8 mouse cellular contexts compared by ENCODE assay signal in genomic region chr5:21055071-21055819, GRCm38 (mm10). TPM values are rescaled to one million over a fixed set of nuclear protein-coding genes. Genes with fewer than 3 reads are reported as not detected.
DNase-seq lines count a peak whose midpoint lies in the region; ATAC-seq lines count a peak whose summit lies in the region.

No protein-coding gene starts in this region.

- DNase-seq in MN1 (ENCODE audit: low spot score) = peak; percentile 68
- peak; percentile 62 for DNase-seq in brain, adult 2 months (ENCODE audit: low read depth, low spot score)
- DNase-seq in forelimb bud, embryonic 11.5 days (ENCODE audit: low read depth, low spot score) = peak; percentile 29
- DNase-seq in layer of hippocampus, postnatal 25 days (ENCODE audit: extremely low spot score in 1 of 2, low spot score in 1 of 2) = peak; percentile 23 to 40
- peak; percentile 45 for DNase-seq in right cerebral cortex, postnatal 4 days
- no peak for DNase-seq in thymus, postnatal 36 days

- H3K27me3 ChIP-seq in hindbrain, embryonic 12.5 days = no peaks in the 10 kb centered on the region
- H3K27me3 ChIP-seq in megakaryocyte, embryonic 14.5 days (replicated peaks) = no peaks in the 10 kb centered on the region

- ATAC-seq in hindbrain, embryonic 12.5 days (ENCODE audit: low FRiP score) = peak; percentile 78

- under 1% methylated on average over 57 of the region's 84 CpGs for WGBS in hindbrain, embryonic 12.5 days

- peak overlapping the region; percentile 98 for H3K4me3 ChIP-seq in hindbrain, embryonic 12.5 days
- peak overlapping the region; percentile 95 for H3K4me3 ChIP-seq in megakaryocyte, embryonic 14.5 days (replicated peaks)

- H3K9ac ChIP-seq in hindbrain, embryonic 12.5 days = peak overlapping the region; percentile 98

- H3K9me3 ChIP-seq in hindbrain, embryonic 12.5 days (replicated peaks) = no peaks in the 10 kb centered on the region
- no peaks in the 10 kb centered on the region for H3K9me3 ChIP-seq in megakaryocyte, embryonic 14.5 days

- peak overlapping the region; percentile 100 for H3K27ac ChIP-seq in hindbrain, embryonic 12.5 days

- H3K4me1 ChIP-seq in hindbrain, embryonic 12.5 days = peaks cover 11% of the 10 kb centered on the region
- peaks cover 40% of the 10 kb centered on the region for H3K4me1 ChIP-seq in megakaryocyte, embryonic 14.5 days

- peak overlapping the region; percentile 67 for H3K4me2 ChIP-seq in hindbrain, embryonic 12.5 days (replicated peaks)

- no peaks in the 10 kb centered on the region for H3K36me3 ChIP-seq in hindbrain, embryonic 12.5 days
- H3K36me3 ChIP-seq in megakaryocyte, embryonic 14.5 days (replicated peaks; ENCODE audit: low read length) = peaks cover 10% of the 10 kb centered on the region

RNA-seq across cellular contexts. Expression of gene Ptpn12, which starts 0.5 kb away (rescaled TPM):
- 25.5 and 30.1 TPM in 2 replicates for polyA plus RNA-seq in hindbrain, embryonic 12.5 days (2016; fragmentation: Nextera tagmentation; extraction: Ambion mirVana)
- total RNA-seq in layer of hippocampus, postnatal 25 days (2021) = 10 to 100 TPM; 31.6 to 40.0 TPM
- 20.9 and 34.8 TPM in 2 replicates for polyA plus RNA-seq in megakaryocyte, embryonic 14.5 days (2012; ENCODE audit: insufficient read depth, low replicate concordance)

Comparison
In these comparisons a context has a peak if more than half of its experiments do, and no peak if none do; other contexts are left out.
1. DNase-seq: peak in MN1 (single experiment), brain, adult 2 months (single experiment), forelimb bud, embryonic 11.5 days (single experiment), layer of hippocampus, postnatal 25 days (2 of 2) and right cerebral cortex, postnatal 4 days (single experiment); none in thymus, postnatal 36 days (0 of 2).